Mouse (Mus musculus) subcutaneous adipose tissue, adult 2 months (tissue): ENCODE results near the gene Fam173a. TPM values are rescaled to one million over a fixed set of nuclear protein-coding genes. Genes with fewer than 3 reads are reported as not detected.

Source experiments
- polyA plus RNA-seq: library from polyadenylated mRNA; depleted of rRNA; stranded (reverse); fragments of >200 nt; gene quantifications from 2 replicates; pipeline ENCODE4 v1.2.3, GENCODE M21; 2012; ENCODE audit warnings: low replicate concordance; rRNA removed

Fam173a gene
- 100 and 103 TPM in 2 replicates for polyA plus RNA-seq

DNA sequence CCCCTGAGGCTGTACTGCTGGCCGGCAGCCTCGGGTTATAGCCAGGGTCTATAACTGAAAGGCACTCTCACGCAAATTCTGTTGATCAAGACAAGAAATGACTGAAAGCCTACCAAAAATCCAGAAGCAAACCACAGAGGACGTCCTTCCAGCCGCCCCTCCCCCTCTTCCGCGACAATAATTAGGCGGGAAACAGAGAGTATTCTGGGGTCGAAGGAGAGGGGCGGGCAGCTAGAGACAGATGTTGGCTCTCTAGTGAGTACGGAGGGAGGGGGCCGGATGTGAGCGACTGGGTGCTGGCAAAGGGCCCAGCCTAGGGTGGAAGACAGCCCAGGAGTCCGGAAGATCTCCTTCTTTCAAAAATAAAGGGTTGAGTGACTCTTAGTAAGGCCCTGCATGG is at the start of gene Fam173a:
TSS of gene Fam173a (minus strand) at position 287 of the 400 bp plus-strand sequence.

DNA sequence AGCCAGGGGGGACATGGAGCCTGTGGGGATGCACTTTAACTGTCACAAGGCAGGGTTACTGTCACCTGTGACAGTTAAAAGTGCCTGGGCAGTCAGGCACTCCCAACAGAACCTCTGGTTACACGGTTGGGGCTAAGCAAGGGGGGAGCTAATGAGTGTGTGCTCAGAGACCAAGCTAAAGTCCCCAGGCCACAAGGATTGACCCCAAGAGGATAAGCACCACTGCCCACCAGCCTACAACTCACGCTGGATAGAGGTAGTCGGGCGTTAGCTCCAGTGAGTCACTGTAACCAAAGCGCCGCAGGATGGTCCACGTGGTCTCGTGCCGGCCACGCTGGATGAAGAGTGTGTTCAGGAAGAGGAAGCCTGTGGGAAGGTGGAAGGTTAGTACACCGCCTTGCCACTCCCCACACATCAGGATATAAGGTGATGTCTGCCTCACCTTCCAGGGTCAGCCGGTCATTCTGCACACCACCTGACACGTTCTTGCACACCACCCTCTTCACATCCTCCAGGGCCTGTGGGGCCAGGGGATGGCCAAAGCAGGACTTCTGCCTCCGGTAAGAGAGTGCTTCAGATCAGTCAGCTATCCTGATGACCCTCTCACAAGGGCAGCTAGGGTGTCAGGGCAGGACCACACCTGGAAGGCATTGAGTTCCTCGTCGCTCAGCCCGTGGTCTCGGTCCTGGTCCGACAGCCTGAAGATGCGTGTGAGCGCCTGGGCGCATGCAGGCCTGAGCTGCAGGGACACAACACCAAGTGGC is 48.6 kb upstream of the Fam173a start, which contains the start of gene Gm20683:
TSS of gene Gm20683 (minus strand) at position 647 of the 764 bp plus-strand sequence.

GRCm38 (mm10) chr17:25837076-25837410 is 44.3 kb upstream of the Fam173a start, which contains the start of gene Rhbdl1:
Gene Rhbdl1 (minus strand): TSS chr17:25837295.

GRCm38 (mm10) chr17:25833291-25833663 is 40.6 kb upstream of the Fam173a start, which contains the start of gene Stub1:
Gene Stub1 (minus strand): TSS chr17:25833404.

GRCm38 (mm10) chr17:25828712-25829557 is 36.2 kb upstream of the Fam173a start, which contains the start of gene Jmjd8:
Gene Jmjd8 (plus strand): TSS chr17:25828867.

DNA sequence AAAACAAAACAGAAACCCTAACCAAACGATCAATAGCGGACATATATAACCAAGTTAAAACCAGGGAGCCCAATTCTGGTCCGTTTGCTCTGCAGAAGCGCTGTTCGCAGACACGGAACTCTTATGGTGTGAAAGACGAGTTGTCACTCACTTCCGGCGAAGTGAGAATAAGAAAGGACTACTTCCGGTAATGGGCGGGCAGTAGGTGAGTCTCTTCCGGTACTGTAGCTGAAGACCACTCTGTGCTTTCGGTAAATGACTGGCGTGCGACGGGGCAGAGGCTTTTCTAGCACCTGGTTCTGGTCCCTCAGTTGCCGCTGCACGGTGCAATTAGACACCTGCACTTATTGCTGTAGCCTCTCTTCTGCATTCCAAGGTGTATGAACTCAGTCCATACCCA is 30.8 kb upstream of the Fam173a start, which contains the start of gene Wdr24:
TSS of gene Wdr24 (plus strand) at position 176 of the 400 bp plus-strand sequence.

GRCm38 (mm10) chr17:25808789-25809605 is 16.3 kb upstream of the Fam173a start, which contains the start of gene Fbxl16:
Gene Fbxl16 (plus strand): TSS chr17:25809085.

DNA sequence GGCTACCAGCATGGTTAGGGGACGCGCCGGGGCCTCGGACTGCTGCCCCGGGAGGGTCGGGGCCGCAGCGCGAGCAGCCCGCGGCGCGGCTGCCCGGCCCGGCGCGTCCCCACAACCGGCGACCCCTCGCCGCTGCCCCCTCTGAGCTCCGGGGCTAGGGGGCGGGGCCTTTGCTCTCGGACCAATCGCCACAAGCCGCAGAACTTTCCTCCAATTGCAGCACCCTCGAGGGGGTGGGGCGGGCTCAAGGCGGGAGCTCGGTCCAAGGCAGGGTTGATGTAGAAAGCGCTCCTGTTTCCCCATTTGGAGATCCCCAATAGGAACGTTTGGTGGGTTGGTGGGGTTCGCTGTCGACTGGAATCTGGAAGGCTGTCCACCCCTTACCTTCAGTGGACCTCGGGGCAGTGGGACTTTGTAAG is 4.3 kb upstream of the Fam173a start, which contains the start of gene Metrn:
TSS of gene Metrn (minus strand) at position 186 of the 419 bp plus-strand sequence.

GRCm38 (mm10) chr17:25795609-25796092 is 3.0 kb upstream of the Fam173a start, which contains the start of gene AC134908.4:
Gene AC134908.4 (minus strand): TSS chr17:25795659.

DNA sequence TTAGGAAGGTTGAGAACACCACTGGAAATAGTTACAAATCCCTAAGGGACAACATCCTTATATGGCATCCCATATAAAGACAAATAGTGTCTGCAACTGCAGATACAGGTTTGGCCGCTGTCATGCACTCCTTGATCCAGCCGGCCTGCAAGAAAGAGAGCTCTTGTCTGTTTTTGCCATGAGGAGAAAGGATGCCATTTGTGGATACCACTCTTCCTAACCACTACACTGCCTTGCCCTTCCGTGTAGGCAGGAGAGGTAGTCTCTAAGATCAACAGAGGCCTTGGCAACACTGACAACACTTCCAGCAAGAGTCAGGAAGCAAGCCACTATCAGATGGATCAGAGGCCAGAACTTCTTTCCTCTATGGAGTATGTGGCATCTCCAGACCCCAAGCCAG is 6.4 kb downstream of the Fam173a start, which contains the start of gene Ccdc78:
TSS of gene Ccdc78 (plus strand) at position 301 of the 400 bp plus-strand sequence.

DNA sequence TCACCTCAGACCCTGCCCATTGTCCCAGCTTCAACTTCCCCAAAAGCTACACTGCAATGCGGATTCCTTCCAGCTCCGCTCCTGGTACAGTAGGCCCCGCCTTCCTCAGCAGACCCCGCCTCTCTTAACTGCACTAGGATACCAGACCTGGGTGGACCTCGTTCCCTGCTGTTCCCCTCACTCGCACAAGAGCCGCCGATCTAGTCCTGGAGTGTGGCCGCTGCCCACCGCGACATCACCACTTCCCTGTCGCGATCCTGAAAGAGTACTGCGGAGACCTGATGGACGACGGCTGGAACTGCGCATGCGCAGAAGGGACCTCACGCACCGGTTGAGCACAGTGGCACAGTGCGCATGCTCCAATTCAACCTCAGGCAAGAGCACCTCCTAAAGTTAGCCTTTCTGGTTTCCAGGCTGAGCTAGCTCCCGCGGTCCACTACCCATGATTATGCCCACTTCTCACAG is 7.4 kb downstream of the Fam173a start, which contains the start of gene Haghl:
TSS of gene Haghl (minus strand) at position 393 of the 465 bp plus-strand sequence.

DNA sequence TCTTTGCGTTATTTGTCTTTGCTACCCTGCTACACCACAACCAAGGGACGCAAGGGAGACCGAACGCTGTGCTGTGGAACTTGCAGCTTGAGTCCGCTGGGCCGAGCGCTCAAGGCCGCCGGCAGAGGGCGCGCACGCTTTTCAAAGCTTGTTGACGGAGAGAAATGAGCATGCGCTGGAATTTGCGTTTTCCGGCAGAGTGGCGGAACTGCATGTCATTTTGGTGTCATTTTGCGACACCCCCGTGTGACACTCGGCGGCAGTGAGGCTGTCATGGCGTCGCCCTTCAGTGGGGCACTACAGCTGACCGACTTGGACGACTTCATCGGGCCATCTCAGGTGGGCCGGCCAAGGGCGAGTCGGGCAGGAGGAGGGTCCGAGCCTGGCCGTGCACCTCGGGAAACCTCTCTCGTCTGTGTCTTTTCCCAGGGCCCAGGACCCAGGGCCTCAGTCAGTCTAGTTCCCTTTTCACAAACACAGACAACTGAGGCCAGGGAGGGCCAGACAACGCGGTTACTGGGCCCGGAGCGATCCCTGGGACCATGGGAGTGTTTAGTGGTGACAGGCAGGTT is 19.1 kb downstream of the Fam173a start, which contains the start of gene Narfl:
TSS of gene Narfl (plus strand) at position 228 of the 572 bp plus-strand sequence.

DNA sequence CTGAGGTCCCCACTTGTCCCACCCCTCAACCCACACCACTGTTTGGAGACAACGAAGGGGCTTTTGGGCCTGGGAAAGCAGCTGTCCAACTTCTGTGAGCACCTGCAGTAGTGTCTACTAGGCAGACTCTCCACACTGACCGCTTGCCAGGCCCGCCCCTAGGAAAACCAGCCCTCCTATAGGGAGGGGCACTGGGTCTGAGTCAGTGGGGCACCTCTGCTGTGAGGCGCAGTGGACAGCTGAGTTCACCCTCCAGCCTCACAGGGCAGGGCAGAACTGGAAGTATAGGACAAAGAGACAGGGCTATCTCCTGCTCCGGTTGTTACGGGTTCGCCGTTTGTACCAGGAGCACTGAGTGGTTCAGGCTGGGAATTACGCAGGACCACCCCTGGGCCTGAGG is 38.5 kb downstream of the Fam173a start, which contains the start of gene Msln:
TSS of gene Msln (minus strand) at position 138 of the 400 bp plus-strand sequence.

Other genes with a start within 250 kb of the Fam173a start
- gene Sox8, start 222.2 kb downstream of the Fam173a start, polyA plus RNA-seq: 0.64 and 1.4 TPM in 2 replicates
- 29.3 and 35.8 TPM in 2 replicates for gene Lmf1, start 213.8 kb downstream of the Fam173a start, polyA plus RNA-seq
- not detected in 2 replicates for gene Gng13, start 75.7 kb downstream of the Fam173a start, polyA plus RNA-seq
- gene Chtf18, start 65.5 kb downstream of the Fam173a start, polyA plus RNA-seq: 3.0 and 8.4 TPM in 2 replicates
- 33.3 and 43.5 TPM in 2 replicates for gene Rpusd1, start 65.2 kb downstream of the Fam173a start, polyA plus RNA-seq
- gene Mslnl, start 56.9 kb downstream of the Fam173a start, polyA plus RNA-seq: 0.26 and 0.95 TPM in 2 replicates
- 18.0 and 39.1 TPM in 2 replicates for gene Msln, start 38.5 kb downstream of the Fam173a start, polyA plus RNA-seq
- 30.7 and 33.1 TPM in 2 replicates for gene Narfl, start 19.1 kb downstream of the Fam173a start, polyA plus RNA-seq
- 33.7 and 63.5 TPM in 2 replicates for gene Haghl, start 7.2 kb downstream of the Fam173a start, polyA plus RNA-seq
- 0.13 TPM in 1 of 2 replicates, not detected in the other for gene Ccdc78, start 6.3 kb downstream of the Fam173a start, polyA plus RNA-seq
- not detected in 2 replicates for gene AC134908.4, start 2.8 kb upstream of the Fam173a start, polyA plus RNA-seq
- 31.8 and 52.1 TPM in 2 replicates for gene Metrn, start 4.2 kb upstream of the Fam173a start, polyA plus RNA-seq
- 1.3 and 10.1 TPM in 2 replicates for gene Fbxl16, start 16.2 kb upstream of the Fam173a start, polyA plus RNA-seq
- gene Wdr24, start 30.7 kb upstream of the Fam173a start, polyA plus RNA-seq: 29.1 and 47.7 TPM in 2 replicates
- 107 and 138 TPM in 2 replicates for gene Jmjd8, start 36.0 kb upstream of the Fam173a start, polyA plus RNA-seq
- 147 and 198 TPM in 2 replicates for gene Stub1, start 40.5 kb upstream of the Fam173a start, polyA plus RNA-seq
- 63.1 and 173 TPM in 2 replicates for gene Rhbdl1, start 44.4 kb upstream of the Fam173a start, polyA plus RNA-seq
- gene Gm20683, start 48.9 kb upstream of the Fam173a start, polyA plus RNA-seq: 51.2 and 72.8 TPM in 2 replicates
- 48.9 and 77.3 TPM in 2 replicates for gene Rhot2, start 52.0 kb upstream of the Fam173a start, polyA plus RNA-seq
- 16.4 and 55.2 TPM in 2 replicates for gene Wdr90, start 68.6 kb upstream of the Fam173a start, polyA plus RNA-seq
- gene Mcrip2, start 75.9 kb upstream of the Fam173a start, polyA plus RNA-seq: 84.2 and 113 TPM in 2 replicates
- 47.8 and 80.7 TPM in 2 replicates for gene Mettl26, start 82.2 kb upstream of the Fam173a start, polyA plus RNA-seq
- 0.54 and 1.1 TPM in 2 replicates for gene Wfikkn1, start 88.0 kb upstream of the Fam173a start, polyA plus RNA-seq
- gene Rab40c, start 126.8 kb upstream of the Fam173a start, polyA plus RNA-seq: 35.2 and 54.0 TPM in 2 replicates
- gene Pigq, start 152.0 kb upstream of the Fam173a start, polyA plus RNA-seq: 166 and 173 TPM in 2 replicates
- 1.0 TPM in 1 of 2 replicates, not detected in the other for gene Nhlrc4, start 152.1 kb upstream of the Fam173a start, polyA plus RNA-seq
- 0.12 TPM in 1 of 2 replicates, not detected in the other for gene A930017K11Rik, start 159.7 kb upstream of the Fam173a start, polyA plus RNA-seq
- gene Capn15, start 192.9 kb upstream of the Fam173a start, polyA plus RNA-seq: 22.9 and 54.5 TPM in 2 replicates